Mouse (Mus musculus): ENCODE results near the gene Arih2.
A peak's percentile ranks its signal among the peaks of the same experiment; 100 is the strongest.

Arih2 gene

DNA sequence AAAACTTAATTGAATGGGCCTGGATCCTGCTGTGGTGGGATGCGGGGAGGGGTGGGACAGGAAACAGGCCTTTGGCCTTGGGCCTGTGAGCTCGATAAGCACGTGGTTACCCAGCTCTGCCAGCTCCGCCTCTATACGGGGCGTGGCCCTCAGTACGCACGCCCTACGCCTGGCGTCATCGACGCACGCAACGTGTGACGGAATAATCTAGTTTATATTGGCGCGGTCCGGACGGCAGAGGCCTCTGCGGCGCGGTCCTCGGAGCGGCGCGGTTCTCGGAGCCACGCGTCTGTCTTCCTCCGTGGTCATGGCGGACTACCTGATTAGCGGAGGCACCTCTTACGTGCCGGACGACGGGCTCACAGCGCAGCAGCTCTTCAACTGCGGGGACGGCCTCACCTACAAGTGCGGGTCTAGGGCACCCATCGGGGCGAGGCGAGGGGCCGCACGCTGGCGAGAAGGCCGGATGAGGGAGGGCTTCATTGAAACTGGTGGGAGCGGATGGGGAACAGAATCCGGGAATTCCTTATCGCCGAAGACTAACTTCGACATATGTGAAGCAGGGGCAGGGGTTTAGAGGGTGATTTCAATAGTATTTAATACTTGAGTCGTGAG is 88.9 kb downstream of the Arih2 start, which contains the start of gene Impdh2:
Gene Impdh2 (plus strand): TSS at position 60 of the 615 bp plus-strand sequence.
- peak; percentile 96 for DNase-seq (ENCODE audit: low spot score)

DNA sequence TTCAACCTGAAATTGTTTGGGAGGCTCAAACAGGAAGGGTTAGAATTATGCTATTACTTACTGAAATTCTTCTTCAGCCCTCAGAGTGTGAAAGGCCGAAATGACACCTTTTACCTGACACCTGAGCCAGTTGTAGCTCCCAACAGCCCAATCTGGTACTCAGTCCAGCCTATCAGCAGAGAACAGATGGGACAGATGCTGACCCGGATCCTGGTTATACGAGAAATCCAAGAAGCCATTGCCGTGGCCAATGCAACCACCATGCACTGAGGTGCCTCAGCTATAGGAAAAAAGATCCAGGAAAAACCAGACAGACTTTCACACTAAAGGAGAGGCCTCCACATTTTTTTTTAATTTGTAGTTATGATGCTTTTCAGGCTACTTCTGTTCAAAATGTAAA is 90.0 kb downstream of the Arih2 start:
- DNase-seq (ENCODE audit: low spot score): no peak

All from lung, postnatal 25 days (tissue).